Mouse (Mus musculus) heart, adult 2 months (tissue): ENCODE measurements at regions not wholly inside any gene's neighbourhood (a gene's known extent, or its start where the extent isn't known, plus 50 kb on each side); places are given as distances from the start of the nearest gene placed in this dataset.

Source experiments
- CTCF ChIP-seq: fragments of 200-600 bp; IDR thresholded peaks from 2 replicates; pipeline ENCODE4 v1.8.1; 2022; ENCODE audit warnings: antibody characterized with exemption, mild to moderate bottlenecking, moderate library complexity
- POLR2A ChIP-seq: fragments of 200-500 bp; IDR thresholded peaks from 2 replicates; pipeline ENCODE4 v1.6.1; 2011; ENCODE audit warnings: mild to moderate bottlenecking, low read depth, low read length, control low read depth; ENCODE audit not compliant: insufficient read depth

- no peak for TF ChIP-seq CTCF
- TF ChIP-seq POLR2A = no peak
Measured at GRCm38 (mm10) chr13:28629431-28630331, 323.8 kb downstream of the Sox4 start.
